Mouse (Mus musculus): Measurements from ENCODE around the gene 1600012H06Rik. TPM values are rescaled to one million over a fixed set of nuclear protein-coding genes. Genes with fewer than 3 reads are reported as not detected.

The 1600012H06Rik gene
- polyA plus RNA-seq, 1 experiment from 2014 or later = 33.1 TPM

DNA sequence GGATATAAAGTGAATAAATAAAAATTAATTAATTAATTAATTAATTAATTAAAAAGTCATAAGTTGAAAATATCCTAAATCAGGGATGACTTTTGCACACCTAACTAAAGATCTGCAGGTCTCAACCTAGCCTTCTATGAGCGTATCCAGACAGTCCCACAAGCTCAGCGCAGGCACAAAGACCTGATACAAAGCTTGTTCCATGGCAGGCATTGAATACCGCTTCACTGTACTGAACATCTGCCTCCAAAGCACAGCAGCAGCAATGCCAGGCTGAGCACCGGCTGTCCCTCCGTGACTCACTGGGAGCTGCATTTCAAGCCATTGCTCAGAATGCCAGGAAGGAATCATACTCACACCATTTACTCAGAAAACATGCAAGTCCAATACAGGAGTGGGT, 32.2 kb upstream of the 1600012H06Rik start:
- no peaks in the 10 kb centered on the region for H3K9me3 ChIP-seq (ENCODE audit: control insufficient read depth, low read length)
- no peak overlapping the region for H3K27ac ChIP-seq (ENCODE audit: low read length)
- no peak overlapping the region for H3K4me2 ChIP-seq (ENCODE audit: low read length)
- WGBS = 90% methylated on average over 5 of the region's 5 CpGs
- no peaks in the 10 kb centered on the region for H3K27me3 ChIP-seq (replicated peaks; ENCODE audit: control insufficient read depth, insufficient read depth, low read length)
- H3K9ac ChIP-seq (replicated peaks; ENCODE audit: low read depth, low read length) = no peak overlapping the region
- no peak for ATAC-seq
- H3K4me3 ChIP-seq (replicated peaks; ENCODE audit: low read length) = no peak overlapping the region
- H3K36me3 ChIP-seq (ENCODE audit: control insufficient read depth, insufficient read depth) = no peaks in the 10 kb centered on the region
- H3K4me1 ChIP-seq (replicated peaks; ENCODE audit: control insufficient read depth, insufficient read depth, low read length) = no peaks in the 10 kb centered on the region

DNA sequence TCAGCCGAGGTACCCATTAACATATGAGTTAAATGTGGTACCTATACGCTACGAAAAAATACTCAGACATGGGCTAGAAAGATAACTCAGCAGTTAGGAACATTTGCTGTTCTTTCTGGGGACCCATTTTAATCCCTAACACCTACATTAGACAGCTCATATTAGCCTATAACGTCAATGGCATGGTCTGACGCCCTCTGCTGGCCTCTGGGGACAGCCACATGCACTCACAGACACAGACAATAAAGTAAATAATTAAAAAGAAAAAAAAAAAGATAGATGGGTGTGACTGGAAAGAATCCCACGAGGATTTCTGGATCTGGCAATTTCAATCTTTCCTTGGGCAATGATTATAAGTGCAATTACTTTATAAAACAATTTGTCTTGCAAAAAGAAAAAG, 30.6 kb upstream of the 1600012H06Rik start:
- H3K27me3 ChIP-seq (replicated peaks; ENCODE audit: control insufficient read depth, insufficient read depth, low read length) = no peaks in the 10 kb centered on the region
- no peaks in the 10 kb centered on the region for H3K4me1 ChIP-seq (replicated peaks; ENCODE audit: control insufficient read depth, insufficient read depth, low read length)
- H3K4me3 ChIP-seq (replicated peaks; ENCODE audit: low read length) = no peak overlapping the region
- 50% methylated on average over 6 of the region's 6 CpGs for WGBS
- no peaks in the 10 kb centered on the region for H3K36me3 ChIP-seq (ENCODE audit: control insufficient read depth, insufficient read depth)
- no peak overlapping the region for H3K9ac ChIP-seq (replicated peaks; ENCODE audit: low read depth, low read length)
- ATAC-seq = no peak
- H3K4me2 ChIP-seq (ENCODE audit: low read length) = no peak overlapping the region
- no peaks in the 10 kb centered on the region for H3K9me3 ChIP-seq (ENCODE audit: control insufficient read depth, low read length)
- H3K27ac ChIP-seq (ENCODE audit: low read length) = no peak overlapping the region

DNA sequence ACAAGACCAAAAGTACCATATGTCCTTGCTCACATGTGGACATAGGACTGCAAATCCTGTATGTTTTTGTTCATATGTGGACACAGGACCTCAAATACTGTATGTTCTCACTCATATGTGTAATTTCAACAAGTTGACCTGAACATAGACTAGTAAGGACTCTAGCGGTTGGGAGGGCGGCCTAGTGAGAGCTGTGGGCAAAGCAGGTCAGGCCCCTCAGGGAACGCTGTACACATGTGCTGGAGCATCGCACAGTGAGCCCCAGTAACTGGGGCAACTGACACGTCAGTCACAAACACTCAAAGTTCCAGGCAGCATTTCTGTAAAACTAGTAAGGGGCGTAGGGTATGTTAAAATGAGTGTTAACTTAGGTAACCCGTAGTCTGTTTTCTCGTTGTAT, 30.0 kb upstream of the 1600012H06Rik start:
- Histone ChIP-seq H3K4me2 (ENCODE audit: low read length) (no peak overlapping the region), H3K4me1 (replicated peaks; ENCODE audit: control insufficient read depth, insufficient read depth, low read length) (no peaks in the 10 kb centered on the region), H3K9me3 (ENCODE audit: control insufficient read depth, low read length) (no peaks in the 10 kb centered on the region), H3K9ac (replicated peaks; ENCODE audit: low read depth, low read length) (no peak overlapping the region), H3K27me3 (replicated peaks; ENCODE audit: control insufficient read depth, insufficient read depth, low read length) (no peaks in the 10 kb centered on the region), H3K4me3 (replicated peaks; ENCODE audit: low read length) (no peak overlapping the region), H3K36me3 (ENCODE audit: control insufficient read depth, insufficient read depth) (no peaks in the 10 kb centered on the region), H3K27ac (ENCODE audit: low read length) (no peak overlapping the region)
- WGBS = 89% methylated on average over 8 of the region's 8 CpGs
- no peak for ATAC-seq

DNA sequence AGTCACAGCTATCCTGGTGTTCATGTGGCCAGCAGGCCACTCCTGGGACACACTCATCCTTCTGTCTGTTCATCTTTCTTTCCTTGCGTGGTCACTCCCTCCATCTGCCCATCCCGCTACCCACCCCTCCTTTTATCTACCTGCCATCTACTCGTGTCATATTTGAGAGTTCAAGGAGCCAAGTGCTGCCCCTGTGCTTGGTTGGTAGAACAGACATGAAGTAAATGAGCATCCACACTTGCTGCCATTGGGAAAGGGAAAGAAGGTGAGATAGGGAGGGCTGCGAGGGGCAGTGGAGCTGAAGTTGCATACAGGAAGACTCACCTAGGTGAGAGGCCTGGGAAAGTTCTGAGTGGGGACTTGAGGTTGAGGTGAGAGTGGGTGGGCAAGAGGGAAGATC, 28.6 kb upstream of the 1600012H06Rik start:
- ATAC-seq = no peak
- Histone ChIP-seq H3K4me1 (replicated peaks; ENCODE audit: control insufficient read depth, insufficient read depth, low read length) (no peaks in the 10 kb centered on the region), H3K9ac (replicated peaks; ENCODE audit: low read depth, low read length) (no peak overlapping the region), H3K27me3 (replicated peaks; ENCODE audit: control insufficient read depth, insufficient read depth, low read length) (no peaks in the 10 kb centered on the region), H3K4me2 (ENCODE audit: low read length) (no peak overlapping the region), H3K9me3 (ENCODE audit: control insufficient read depth, low read length) (no peaks in the 10 kb centered on the region), H3K36me3 (ENCODE audit: control insufficient read depth, insufficient read depth) (no peaks in the 10 kb centered on the region), H3K27ac (ENCODE audit: low read length) (no peak overlapping the region), H3K4me3 (replicated peaks; ENCODE audit: low read length) (no peak overlapping the region)
- 94% methylated on average over 4 of the region's 4 CpGs for WGBS

DNA sequence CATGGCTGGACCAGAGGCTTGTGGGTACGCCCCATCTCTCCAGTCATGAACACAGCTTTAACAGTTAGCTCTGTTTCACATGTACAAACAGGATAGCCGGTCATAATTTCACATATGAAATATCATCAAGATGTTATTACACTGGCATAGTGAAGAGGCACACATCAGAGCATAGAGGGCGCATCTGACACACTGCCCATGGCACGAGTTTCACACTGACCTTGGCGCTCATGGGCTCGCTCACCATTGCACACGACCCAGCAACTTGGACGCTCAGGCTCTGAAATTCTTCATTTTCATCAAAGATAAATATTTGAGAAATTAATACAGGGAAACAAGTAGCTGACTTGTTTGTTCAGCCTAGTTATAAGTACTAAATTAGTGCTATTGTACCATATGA, 25.1 kb upstream of the 1600012H06Rik start:
- Histone ChIP-seq H3K9ac (replicated peaks; ENCODE audit: low read depth, low read length) (no peak overlapping the region), H3K4me3 (replicated peaks; ENCODE audit: low read length) (no peak overlapping the region), H3K27me3 (replicated peaks; ENCODE audit: control insufficient read depth, insufficient read depth, low read length) (no peaks in the 10 kb centered on the region), H3K27ac (ENCODE audit: low read length) (no peak overlapping the region), H3K4me1 (replicated peaks; ENCODE audit: control insufficient read depth, insufficient read depth, low read length) (no peaks in the 10 kb centered on the region), H3K4me2 (ENCODE audit: low read length) (no peak overlapping the region), H3K36me3 (ENCODE audit: control insufficient read depth, insufficient read depth) (no peaks in the 10 kb centered on the region), H3K9me3 (ENCODE audit: control insufficient read depth, low read length) (no peaks in the 10 kb centered on the region)
- ATAC-seq = no peak
- WGBS = 89% methylated on average over 8 of the region's 8 CpGs

DNA sequence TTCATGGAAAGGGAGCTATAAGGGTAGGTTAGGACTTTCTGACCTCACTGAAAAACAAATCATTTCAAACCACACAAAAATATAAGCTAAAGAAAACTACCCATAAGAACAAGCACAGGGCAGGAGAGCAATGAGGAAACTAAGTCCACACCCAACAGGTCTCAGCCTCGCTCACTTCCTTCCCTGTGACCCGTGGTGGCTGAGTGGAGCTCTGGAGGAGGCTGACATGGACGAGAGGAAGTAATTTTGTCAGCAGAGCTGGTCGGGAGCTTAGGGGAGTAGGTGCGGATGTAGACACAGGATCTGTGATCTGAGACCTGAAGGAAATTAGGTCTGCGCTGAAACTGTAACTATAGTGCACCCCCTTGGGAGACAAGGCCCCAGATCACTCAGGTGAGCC, 21.4 kb upstream of the 1600012H06Rik start:
- Histone ChIP-seq H3K9me3 (ENCODE audit: control insufficient read depth, low read length) (no peaks in the 10 kb centered on the region), H3K4me2 (ENCODE audit: low read length) (no peak overlapping the region), H3K36me3 (ENCODE audit: control insufficient read depth, insufficient read depth) (no peaks in the 10 kb centered on the region), H3K27ac (ENCODE audit: low read length) (no peak overlapping the region), H3K4me3 (replicated peaks; ENCODE audit: low read length) (no peak overlapping the region), H3K4me1 (replicated peaks; ENCODE audit: control insufficient read depth, insufficient read depth, low read length) (no peaks in the 10 kb centered on the region), H3K9ac (replicated peaks; ENCODE audit: low read depth, low read length) (no peak overlapping the region), H3K27me3 (replicated peaks; ENCODE audit: control insufficient read depth, insufficient read depth, low read length) (no peaks in the 10 kb centered on the region)
- no peak for ATAC-seq
- WGBS = 82% methylated on average over 6 of the region's 6 CpGs

DNA sequence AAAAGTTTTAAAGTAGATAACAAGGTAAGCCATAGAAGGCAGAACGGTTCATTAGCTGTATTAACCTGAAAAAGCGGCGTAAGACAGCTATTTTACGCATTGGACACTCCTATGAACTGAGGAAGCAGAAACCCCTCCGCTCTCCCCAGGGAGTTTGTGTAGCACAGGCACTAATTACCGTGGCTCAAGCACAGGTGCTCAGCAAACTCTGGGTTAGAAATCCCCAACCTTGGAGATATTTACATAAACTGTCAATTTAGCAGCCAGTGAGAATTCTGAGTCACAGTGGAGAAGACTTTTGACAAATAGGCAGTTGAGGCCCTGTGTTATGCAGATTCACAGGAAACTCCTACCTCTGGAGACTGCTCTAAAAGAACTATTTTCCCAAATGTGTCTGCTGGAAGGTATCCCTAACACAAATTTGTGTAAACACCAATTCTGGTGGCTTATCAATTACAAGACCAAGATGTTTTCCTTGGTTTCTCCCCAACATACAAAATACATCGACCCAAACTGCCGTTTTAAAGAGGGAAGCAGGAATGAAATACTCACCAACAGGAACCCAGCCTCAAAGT, 15.3 kb upstream of the 1600012H06Rik start:
- H3K4me3 ChIP-seq (replicated peaks; ENCODE audit: low read length) = no peak overlapping the region
- H3K27me3 ChIP-seq (replicated peaks; ENCODE audit: control insufficient read depth, insufficient read depth, low read length) = no peaks in the 10 kb centered on the region
- 85% methylated on average over 8 of the region's 8 CpGs for WGBS
- no peak for ATAC-seq
- H3K9me3 ChIP-seq (ENCODE audit: control insufficient read depth, low read length) = no peaks in the 10 kb centered on the region
- no peaks in the 10 kb centered on the region for H3K4me1 ChIP-seq (replicated peaks; ENCODE audit: control insufficient read depth, insufficient read depth, low read length)
- no peak overlapping the region for H3K4me2 ChIP-seq (ENCODE audit: low read length)
- H3K27ac ChIP-seq (ENCODE audit: low read length) = no peak overlapping the region
- H3K9ac ChIP-seq (replicated peaks; ENCODE audit: low read depth, low read length) = no peak overlapping the region
- H3K36me3 ChIP-seq (ENCODE audit: control insufficient read depth, insufficient read depth) = no peaks in the 10 kb centered on the region

DNA sequence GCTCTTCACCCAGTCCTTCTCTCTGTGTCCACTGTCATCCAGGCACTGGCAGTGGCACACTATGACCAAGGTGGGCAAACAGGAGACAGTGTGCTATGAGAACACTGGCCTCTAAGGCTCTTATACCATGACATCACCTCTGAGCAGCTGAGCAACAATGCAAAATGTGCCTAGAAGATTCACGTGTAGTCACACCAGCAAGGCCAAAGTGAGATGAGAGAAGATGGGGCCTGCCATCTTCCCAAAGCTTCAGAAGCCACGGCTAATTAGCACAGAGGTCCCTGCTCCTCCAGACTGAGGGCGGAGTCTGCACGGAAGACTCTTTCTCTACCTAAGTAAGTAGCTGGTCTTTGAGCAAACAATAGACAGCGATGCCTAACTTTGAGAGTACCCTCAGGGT, 14.4 kb upstream of the 1600012H06Rik start:
- WGBS = 54% methylated on average over 5 of the region's 5 CpGs

DNA sequence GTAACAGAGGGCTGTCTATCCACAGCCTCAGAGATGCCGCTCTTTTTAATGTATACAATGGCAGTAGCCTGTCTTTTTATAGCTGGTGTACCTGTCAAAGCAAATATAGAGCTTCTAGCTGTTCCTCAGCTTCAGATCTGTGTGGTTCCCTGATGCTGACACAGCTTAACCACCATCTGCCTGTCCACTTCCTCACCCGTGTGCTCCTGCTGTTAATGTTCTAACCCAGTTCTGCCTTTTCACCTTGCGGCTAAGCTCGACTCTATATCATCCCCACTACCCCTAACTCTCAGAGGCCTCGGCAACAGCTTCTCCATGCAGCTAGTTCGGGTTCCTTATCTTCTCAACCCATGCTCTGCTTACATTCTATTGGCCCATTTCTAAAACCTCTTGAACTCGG, 12.3 kb upstream of the 1600012H06Rik start:
- no peaks in the 10 kb centered on the region for H3K36me3 ChIP-seq (ENCODE audit: control insufficient read depth, insufficient read depth)
- no peak overlapping the region for H3K27ac ChIP-seq (ENCODE audit: low read length)
- no peak overlapping the region for H3K4me3 ChIP-seq (replicated peaks; ENCODE audit: low read length)
- no peaks in the 10 kb centered on the region for H3K9me3 ChIP-seq (ENCODE audit: control insufficient read depth, low read length)
- WGBS = 86% methylated on average over 7 of the region's 7 CpGs
- H3K27me3 ChIP-seq (replicated peaks; ENCODE audit: control insufficient read depth, insufficient read depth, low read length) = no peaks in the 10 kb centered on the region
- H3K9ac ChIP-seq (replicated peaks; ENCODE audit: low read depth, low read length) = no peak overlapping the region
- H3K4me1 ChIP-seq (replicated peaks; ENCODE audit: control insufficient read depth, insufficient read depth, low read length) = no peaks in the 10 kb centered on the region
- ATAC-seq = no peak
- no peak overlapping the region for H3K4me2 ChIP-seq (ENCODE audit: low read length)

More for the DNA sequence above, 14.4 kb upstream of the 1600012H06Rik start:
- Histone ChIP-seq H3K4me3 (replicated peaks; ENCODE audit: low read length) (no peak overlapping the region), H3K27ac (ENCODE audit: low read length) (no peak overlapping the region), H3K27me3 (replicated peaks; ENCODE audit: control insufficient read depth, insufficient read depth, low read length) (no peaks in the 10 kb centered on the region), H3K9me3 (ENCODE audit: control insufficient read depth, low read length) (no peaks in the 10 kb centered on the region), H3K4me2 (ENCODE audit: low read length) (no peak overlapping the region), H3K9ac (replicated peaks; ENCODE audit: low read depth, low read length) (no peak overlapping the region), H3K4me1 (replicated peaks; ENCODE audit: control insufficient read depth, insufficient read depth, low read length) (no peaks in the 10 kb centered on the region), H3K36me3 (ENCODE audit: control insufficient read depth, insufficient read depth) (no peaks in the 10 kb centered on the region)
- ATAC-seq = no peak

DNA sequence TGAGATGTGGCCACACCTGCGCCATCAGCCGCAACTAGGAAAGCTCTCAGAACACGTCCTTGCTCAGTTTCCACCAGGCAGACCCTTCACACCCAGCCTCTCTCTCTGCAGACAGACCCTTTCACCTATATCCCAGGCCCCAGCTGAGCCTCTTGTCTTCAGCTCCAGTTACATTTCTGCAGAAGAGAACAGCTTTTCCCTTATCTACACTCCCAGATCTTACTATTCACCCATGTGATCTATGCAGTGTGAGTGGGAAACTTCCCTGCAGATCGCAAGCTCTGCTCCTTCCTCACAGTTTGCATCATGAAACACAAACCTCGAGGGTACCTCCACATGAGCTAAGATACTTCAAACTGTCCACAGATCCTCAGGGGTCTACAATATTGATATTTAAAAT, 11.5 kb upstream of the 1600012H06Rik start:
- no peaks in the 10 kb centered on the region for H3K9me3 ChIP-seq (ENCODE audit: control insufficient read depth, low read length)
- no peak for ATAC-seq
- H3K9ac ChIP-seq (replicated peaks; ENCODE audit: low read depth, low read length) = no peak overlapping the region
- H3K4me1 ChIP-seq (replicated peaks; ENCODE audit: control insufficient read depth, insufficient read depth, low read length) = no peaks in the 10 kb centered on the region
- 85% methylated on average over 5 of the region's 5 CpGs for WGBS
- H3K27me3 ChIP-seq (replicated peaks; ENCODE audit: control insufficient read depth, insufficient read depth, low read length) = no peaks in the 10 kb centered on the region
- H3K36me3 ChIP-seq (ENCODE audit: control insufficient read depth, insufficient read depth) = no peaks in the 10 kb centered on the region
- no peak overlapping the region for H3K4me3 ChIP-seq (replicated peaks; ENCODE audit: low read length)
- H3K27ac ChIP-seq (ENCODE audit: low read length) = no peak overlapping the region
- H3K4me2 ChIP-seq (ENCODE audit: low read length) = no peak overlapping the region
